31 mouse cellular contexts compared by ENCODE assay signal in genomic region chr8:73270991-73271390, GRCm38 (mm10).
"Had no signal": no experiment of that assay in that cellular context is flagged by ENCODE, and none has a peak within 500 bp of the region (broad histone marks: within the 10 kb centered on the region; RNA-seq: fewer than 3 reads in every experiment).

No protein-coding gene starts in this region.

- H3K4me1 ChIP-seq: limb, embryonic 10.5 days; limb, embryonic 12.5 days; limb, embryonic 13.5 days; limb, embryonic 15.5 days; liver, embryonic 12.5 days; liver, embryonic 13.5 days; liver, embryonic 15.5 days; megakaryocyte, embryonic 14.5 days; midbrain, embryonic 10.5 days; midbrain, embryonic 12.5 days; midbrain, embryonic 15.5 days; neural tube, embryonic 12.5 days had no signal

- H3K4me3 ChIP-seq: limb, embryonic 10.5 days; limb, embryonic 12.5 days; limb, embryonic 13.5 days; limb, embryonic 15.5 days; liver, embryonic 12.5 days; liver, embryonic 13.5 days; liver, embryonic 15.5 days; lung, embryonic 15.5 days; megakaryocyte, embryonic 14.5 days; midbrain, embryonic 10.5 days; midbrain, embryonic 12.5 days; midbrain, embryonic 15.5 days; myocyte; neural tube, embryonic 12.5 days; neural tube, embryonic 13.5 days had no signal

- H3K27ac ChIP-seq: limb, embryonic 10.5 days; limb, embryonic 12.5 days; limb, embryonic 13.5 days; limb, embryonic 15.5 days; liver, embryonic 12.5 days; liver, embryonic 13.5 days; liver, embryonic 14.5 days; liver, embryonic 15.5 days; lung, embryonic 15.5 days; macrophage; midbrain, embryonic 10.5 days; midbrain, embryonic 12.5 days; midbrain, embryonic 15.5 days; neural tube, embryonic 12.5 days; neural tube, embryonic 13.5 days had no signal

- H3K9me3 ChIP-seq: limb, embryonic 10.5 days; limb, embryonic 12.5 days; limb, embryonic 15.5 days; liver, embryonic 12.5 days; liver, embryonic 13.5 days; liver, embryonic 15.5 days; lung, embryonic 15.5 days; midbrain, embryonic 15.5 days; neural tube, embryonic 12.5 days; neural tube, embryonic 13.5 days had no signal

- H3K36me3 ChIP-seq: limb, embryonic 10.5 days; limb, embryonic 12.5 days; limb, embryonic 13.5 days; limb, embryonic 15.5 days; liver, embryonic 12.5 days; liver, embryonic 13.5 days; liver, embryonic 15.5 days; lung, embryonic 15.5 days; midbrain, embryonic 10.5 days; midbrain, embryonic 12.5 days; midbrain, embryonic 15.5 days; neural tube, embryonic 12.5 days; neural tube, embryonic 13.5 days had no signal

- ATAC-seq: liver, embryonic 12.5 days; liver, postnatal 0 days; lung, postnatal 0 days; midbrain, embryonic 15.5 days; midbrain, embryonic 16.5 days had no signal

- H3K9ac ChIP-seq: limb, embryonic 12.5 days; limb, embryonic 13.5 days; limb, embryonic 15.5 days; liver, embryonic 12.5 days; liver, embryonic 13.5 days; liver, embryonic 14.5 days; liver, embryonic 15.5 days; liver, postnatal 0 days; lung, embryonic 14.5 days; lung, embryonic 15.5 days; midbrain, embryonic 12.5 days; midbrain, embryonic 15.5 days; neural tube, embryonic 12.5 days; neural tube, embryonic 13.5 days had no signal

- DNase-seq: left cerebral cortex, postnatal 4 days; liver; liver, embryonic 13.5 days; liver, postnatal 0 days; lung, adult 18-20 months; lung, adult 2 months; lung, embryonic 14.5 days; lung, postnatal 10 days; lung, postnatal 14 days; lung, postnatal 36 days; lung, postnatal 4 days; midbrain, embryonic 14.5 days had no signal

- H3K4me2 ChIP-seq: limb, embryonic 12.5 days; limb, embryonic 13.5 days; limb, embryonic 15.5 days; liver, embryonic 11.5 days; liver, embryonic 12.5 days; liver, embryonic 13.5 days; liver, embryonic 15.5 days; lung, embryonic 14.5 days; lung, embryonic 15.5 days; midbrain, embryonic 12.5 days; midbrain, embryonic 15.5 days; neural tube, embryonic 12.5 days; neural tube, embryonic 13.5 days had no signal

- H3K27me3 ChIP-seq: limb, embryonic 12.5 days; limb, embryonic 13.5 days; limb, embryonic 15.5 days; liver, embryonic 12.5 days; liver, embryonic 13.5 days; liver, embryonic 15.5 days; lung, embryonic 15.5 days; megakaryocyte, embryonic 14.5 days; midbrain, embryonic 12.5 days; midbrain, embryonic 15.5 days; neural tube, embryonic 12.5 days; neural tube, embryonic 13.5 days had no signal
